Mouse (Mus musculus) adrenal gland, postnatal 25 days (tissue): ENCODE data around the gene Gpr158. TPM values are rescaled to one million over a fixed set of nuclear protein-coding genes. Genes with fewer than 3 reads are reported as not detected.
"Not testable (repeated sequence)": the region's sequence is repeated elsewhere in the genome, so short reads cannot be mapped to it uniquely, and the experiment has no call there.

Source experiments
- DNase-seq: peaks from one replicate; pipeline ENCODE4 v3.0.0; 2021; ENCODE audit warnings: mixed read lengths
- long read RNA-seq: library from polyadenylated mRNA; stranded (forward); transcript quantifications from one replicate; pipeline ENCODE4 v2.0.0, GENCODE M21; 2021
- total RNA-seq: library from RNA; stranded (reverse); gene quantifications from 2 replicates; pipeline ENCODE4 v1.2.3, GENCODE M21; 2021

The Gpr158 gene
- total RNA-seq = 0.71 and 1.1 TPM in 2 replicates
- long read RNA-seq = 0 reads

DNA sequence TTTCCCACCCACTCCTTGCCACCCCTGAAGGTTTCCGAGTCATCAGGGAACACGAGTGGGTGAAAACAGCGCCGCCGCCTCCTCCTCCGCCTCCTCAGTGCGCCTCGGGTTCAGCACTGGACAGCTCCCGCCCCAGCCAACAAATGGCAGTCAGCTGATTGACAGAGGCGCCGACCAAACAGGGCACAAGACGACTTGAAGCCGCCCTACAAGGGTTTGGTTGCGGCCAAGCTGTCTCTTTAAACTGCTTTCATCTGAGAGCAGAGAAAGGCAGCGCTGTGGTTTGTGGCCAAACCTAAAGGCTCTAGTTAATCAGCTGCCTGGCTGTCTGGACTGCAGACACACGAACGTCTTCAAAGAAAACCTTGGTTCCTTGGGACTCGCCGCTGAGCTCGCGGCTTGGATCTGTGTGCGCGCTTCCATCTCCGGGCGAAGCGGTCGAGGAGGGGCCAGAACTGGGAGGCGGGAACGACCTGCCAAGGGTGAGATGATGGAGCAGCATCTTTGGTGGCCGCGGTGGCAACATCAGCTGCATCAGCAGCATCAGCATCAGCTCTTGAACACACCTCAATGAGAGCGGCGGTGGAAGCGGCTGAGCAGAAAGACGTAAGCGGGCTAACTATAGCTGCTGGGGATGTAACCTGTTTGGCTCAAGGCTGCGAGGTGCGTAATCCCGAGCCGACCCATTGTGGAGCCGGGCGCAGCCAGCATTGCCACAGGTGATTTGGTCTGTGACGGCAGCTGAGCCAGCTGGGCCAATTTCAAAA, at the start of gene Gpr158:
TSS of gene Gpr158 (plus strand) at position 198 of the 767 bp plus-strand sequence.
- DNase-seq = peak; percentile 81

DNA sequence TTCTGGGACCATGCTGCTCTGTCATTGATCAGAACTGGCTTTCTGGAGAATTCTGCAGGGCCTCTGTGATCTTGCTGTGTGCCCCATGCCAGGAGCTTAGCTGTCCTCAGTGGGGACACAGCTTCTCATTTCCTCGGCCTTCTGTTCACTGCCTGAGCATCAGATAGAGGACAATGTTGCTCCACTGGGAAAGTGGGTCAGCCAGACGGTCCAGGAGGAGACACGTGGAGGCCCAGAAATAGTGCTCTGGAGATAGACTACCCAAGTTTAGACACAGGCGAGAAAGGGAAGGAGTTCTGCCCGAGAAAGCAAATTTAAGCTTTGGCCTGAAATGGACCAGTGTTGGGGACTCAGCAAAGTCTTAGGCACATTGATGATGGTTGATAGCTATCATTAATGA, 23.5 kb upstream of the Gpr158 start:
- DNase-seq = no peak

DNA sequence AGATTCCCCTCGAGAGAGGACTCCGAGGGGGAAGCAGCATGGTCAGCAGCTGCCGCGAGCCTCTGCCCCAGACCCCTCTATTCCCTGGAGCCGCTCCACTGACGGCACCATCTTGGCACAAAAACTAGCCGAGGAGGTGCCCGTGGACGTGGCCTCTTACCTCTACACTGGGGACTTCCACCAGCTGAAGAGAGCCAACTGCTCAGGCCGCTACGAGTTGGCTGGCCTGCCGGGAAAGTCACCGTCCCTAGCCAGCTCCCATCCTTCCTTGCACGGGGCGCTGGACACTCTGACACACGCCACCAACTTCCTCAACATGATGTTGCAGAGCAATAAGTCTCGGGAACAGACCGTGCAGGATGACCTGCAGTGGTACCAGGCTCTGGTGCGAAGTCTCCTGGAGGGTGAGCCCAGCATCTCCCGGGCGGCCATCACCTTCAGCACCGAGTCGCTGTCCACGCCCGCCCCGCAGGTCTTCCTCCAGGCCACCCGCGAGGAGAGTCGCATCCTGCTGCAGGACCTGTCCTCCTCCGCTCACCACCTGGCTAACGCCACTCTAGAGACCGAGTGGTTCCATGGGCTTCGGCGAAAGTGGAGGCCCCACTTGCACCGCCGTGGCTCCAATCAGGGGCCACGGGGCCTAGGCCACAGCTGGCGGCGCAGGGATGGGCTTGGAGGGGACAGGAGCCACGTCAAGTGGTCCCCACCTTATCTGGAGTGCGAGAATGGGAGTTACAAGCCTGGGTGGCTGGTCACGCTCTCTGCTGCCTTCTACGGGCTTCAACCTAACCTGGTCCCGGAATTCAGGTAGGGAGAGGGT, 1.2 kb downstream of the Gpr158 start:
- DNase-seq = peak; percentile 5

DNA sequence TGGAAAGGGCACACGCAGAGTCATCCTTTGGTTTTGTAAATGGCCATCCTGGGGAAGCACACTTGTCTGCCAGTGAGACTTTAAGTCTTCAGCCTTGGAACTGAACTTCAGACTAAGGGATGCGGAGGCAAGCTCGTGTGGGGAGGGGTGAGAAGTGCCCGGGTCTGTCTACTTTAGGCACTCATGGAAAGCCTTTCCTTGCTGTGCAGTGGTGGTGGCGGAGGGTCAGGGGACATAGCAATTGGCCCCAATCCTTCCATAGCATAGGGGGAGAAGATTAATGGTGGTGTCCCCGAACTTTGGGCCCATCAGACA, 1.8 kb downstream of the Gpr158 start:
- DNase-seq = no peak

DNA sequence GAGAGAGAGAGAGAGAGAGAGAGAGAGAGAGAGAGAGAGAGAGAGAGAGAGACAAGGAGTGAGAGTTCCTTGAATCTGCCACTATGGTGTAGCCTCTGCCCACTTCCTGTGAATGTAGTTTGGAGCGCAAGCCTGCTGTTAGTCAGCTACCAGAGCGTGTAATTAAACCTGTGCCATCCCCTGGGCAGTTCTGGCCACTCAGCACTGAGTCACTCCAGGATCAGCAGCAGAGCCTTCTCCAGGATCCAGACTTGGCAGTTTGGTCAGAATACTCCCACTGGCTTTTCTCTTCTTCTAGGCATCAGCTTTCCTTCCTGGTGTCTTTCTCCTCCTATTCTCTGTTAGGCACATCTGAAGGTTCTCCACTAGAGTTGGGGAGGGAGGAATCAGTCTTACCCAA, 2.2 kb downstream of the Gpr158 start:
- DNase-seq = no peak

DNA sequence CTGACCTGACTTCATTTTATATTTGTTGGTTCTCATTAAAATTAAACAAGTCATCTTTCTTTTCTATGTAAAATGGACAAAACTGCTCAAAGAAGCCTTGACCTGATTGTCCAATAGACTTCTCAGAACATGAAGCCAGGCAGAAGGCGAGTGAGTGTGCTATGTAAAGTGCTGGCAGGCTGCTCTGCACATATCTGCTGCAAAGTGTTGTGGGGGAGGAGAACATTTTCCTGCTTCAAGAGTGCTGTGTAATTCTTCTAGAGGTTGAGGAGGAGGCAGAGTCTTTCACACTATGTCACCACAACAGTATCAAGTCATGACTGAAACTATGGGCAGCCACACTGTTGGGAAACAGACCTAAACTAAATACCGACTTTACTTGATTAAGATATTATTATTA, 12.2 kb downstream of the Gpr158 start:
- DNase-seq = no peak

DNA sequence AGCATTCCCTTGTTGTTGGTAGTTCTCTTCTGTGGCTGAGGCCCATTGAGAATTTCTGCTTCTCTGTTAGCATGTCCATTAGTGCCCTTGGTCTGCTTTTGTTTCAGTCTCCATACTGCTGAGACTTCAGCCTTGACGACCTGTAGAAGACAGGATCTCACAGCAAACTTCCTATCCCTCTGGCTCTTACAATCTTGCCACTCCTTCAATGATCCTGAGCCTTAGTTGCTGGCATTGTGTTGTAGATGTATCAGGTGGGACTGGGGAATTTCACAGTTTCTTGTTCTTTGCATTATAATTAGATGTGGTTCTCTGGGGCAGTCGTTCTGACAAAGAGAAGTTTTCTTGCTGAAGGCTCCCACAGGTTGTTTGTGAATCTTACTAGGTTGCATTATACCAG, 25.4 kb downstream of the Gpr158 start:
- no peak for DNase-seq

DNA sequence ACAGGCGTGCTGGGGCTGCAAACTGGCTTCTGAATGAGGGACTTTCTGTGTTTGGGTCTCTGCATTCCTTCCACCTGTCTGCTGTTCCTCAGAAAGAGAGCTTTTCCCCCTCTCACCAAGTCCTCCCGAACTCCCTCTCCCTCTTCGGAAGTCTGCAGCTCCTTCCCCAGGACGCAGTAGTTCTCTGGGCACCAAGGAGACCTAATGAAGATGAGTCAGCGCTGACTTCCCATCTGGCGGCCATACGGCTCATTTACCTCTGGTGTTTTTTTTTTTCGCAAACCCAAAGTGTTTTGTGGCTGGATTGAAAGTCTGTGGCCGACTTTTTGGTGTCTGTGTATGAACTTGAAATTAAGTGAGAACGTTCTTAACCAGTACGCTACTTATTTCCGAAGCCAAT, 30.0 kb downstream of the Gpr158 start:
- no peak for DNase-seq

DNA sequence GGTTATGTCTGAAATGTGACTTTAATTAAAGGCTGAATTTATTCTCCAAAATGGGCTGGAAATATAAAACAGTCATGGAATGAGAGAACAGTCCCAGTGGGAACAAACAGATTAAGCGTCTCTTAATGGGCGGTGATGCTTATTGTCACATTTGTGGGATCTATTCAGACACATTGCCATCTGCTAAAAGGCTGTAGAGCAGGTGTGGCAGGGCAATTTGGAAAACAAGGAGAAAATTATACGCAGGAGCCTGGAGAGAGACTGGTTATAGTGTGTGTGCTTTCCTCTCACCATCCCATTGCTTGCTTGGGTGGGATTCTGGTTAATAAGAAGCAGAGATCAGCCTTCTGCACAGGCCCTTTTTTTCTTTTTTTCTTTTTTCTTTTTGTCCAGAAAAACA, 32.3 kb downstream of the Gpr158 start:
- no peak for DNase-seq

DNA sequence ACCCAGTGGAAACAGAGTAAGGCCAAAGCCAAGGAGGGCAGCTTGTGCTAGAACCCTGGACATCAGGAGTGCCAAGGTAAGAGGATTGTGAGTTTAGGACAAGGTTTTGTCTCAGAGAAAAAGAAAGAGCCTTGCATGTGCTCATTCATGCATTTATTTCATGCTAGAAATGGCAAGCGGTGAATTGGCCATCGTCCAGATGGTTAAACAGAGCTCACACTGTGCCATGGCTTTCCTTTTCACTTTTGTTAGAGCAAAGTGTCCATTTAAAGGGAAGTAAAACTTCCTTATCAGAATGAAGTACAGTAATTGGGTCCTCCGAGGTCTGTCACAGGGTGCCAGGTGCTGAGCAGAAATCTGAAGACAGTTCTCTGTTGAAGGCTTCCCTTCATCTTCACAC, 38.3 kb downstream of the Gpr158 start:
- DNase-seq = no peak

DNA sequence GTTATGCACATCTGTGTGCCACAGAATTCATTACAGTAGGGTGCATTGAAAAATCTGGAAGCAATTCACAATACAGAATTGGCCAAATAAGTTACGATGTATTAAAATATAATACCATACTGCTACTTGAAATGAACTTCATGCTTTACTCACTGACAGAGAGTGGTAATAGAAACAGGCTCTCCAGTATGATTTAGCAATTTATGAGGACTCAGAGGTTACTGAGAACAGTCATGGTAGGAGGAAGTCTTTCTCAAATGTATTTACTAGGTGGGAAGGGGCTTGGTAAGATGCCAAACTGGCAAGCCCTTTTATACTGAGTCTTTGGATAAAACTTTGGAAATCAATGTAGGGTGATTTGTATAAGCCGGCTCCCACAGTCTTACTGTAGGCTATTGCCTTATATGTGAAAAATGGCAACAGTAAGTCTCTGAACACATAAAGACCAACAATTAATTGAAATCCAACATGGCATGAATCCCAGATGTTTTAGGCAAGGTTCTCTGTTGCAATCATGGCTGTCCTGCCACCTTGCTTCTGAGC, 40.2 kb downstream of the Gpr158 start:
- DNase-seq = no peak

DNA sequence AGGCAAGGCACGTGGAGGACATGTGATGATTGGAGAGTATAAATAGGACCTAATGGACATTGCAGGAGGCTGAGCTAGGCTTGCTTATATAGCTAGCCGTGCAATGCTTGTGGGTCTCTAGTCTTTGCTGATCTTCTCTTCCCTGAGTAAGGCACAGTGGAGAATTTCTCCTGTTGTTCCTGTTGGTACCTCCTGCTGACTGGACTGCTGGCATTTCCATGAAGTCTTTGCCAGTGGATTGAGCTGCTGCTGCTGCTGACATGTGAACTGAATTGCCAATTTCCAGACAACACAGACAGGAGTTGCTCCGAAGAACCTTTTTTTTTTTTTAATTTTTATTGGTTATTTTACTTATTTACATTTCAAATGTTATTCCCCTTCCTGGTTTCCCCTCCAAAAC, 41.5 kb downstream of the Gpr158 start:
- DNase-seq = no peak

DNA sequence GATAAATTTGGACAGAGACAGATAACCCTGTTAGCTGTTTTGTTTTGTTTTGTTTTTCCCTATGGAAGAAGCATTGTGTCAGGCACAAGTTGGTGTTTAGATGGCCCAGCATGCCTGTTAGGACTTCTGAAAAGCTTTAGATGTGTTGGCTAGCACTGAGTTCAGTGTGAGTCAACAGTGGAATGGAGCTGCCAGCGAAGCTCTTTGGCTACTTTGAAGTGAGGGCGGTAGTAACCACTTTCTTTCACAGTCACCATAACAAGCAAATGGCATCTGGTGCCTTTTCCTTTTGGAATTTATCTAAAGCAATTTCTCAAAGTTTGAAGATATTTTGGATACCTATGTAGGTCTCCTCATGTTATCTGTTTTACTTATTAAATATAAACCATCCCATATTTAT, 62.9 kb downstream of the Gpr158 start:
- no peak for DNase-seq

DNA sequence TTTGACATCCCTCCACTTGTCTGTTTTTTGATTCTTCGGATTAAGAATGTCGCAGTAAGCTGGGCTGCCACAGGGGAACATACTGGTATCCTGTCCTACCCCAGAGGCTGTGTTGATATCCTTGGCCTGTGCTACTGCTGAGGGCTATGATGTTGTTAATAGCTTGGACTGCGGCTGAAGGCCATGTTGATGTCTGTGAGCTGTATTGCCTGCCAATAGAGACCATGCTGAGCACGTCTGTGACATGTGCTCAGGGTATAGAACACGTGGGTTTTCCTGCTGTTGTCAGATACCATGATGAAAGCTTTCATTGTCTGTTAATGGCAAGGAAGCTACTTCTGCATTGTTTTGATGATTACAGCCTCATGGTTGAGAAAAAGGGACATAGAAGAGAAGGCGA, 63.8 kb downstream of the Gpr158 start:
- no peak for DNase-seq

DNA sequence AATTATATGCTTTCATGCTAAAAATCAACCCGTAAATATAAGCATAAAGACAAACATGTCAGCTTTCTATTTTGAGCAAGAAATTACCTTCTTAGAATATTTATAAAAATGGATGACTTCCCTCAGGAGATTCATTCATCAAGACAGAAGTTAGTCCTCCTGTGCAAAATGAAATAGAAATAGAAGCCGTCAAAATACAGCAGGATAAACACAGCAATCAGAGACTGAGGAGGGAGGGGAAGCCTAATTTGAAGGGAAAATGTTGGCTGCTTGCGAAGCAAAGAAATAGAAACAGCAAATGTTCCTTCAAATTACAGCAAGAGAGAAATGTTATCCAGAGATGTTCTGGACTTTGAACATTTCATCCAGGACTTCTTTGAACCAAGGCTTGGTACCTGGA, 72.3 kb downstream of the Gpr158 start:
- DNase-seq = no peak

DNA sequence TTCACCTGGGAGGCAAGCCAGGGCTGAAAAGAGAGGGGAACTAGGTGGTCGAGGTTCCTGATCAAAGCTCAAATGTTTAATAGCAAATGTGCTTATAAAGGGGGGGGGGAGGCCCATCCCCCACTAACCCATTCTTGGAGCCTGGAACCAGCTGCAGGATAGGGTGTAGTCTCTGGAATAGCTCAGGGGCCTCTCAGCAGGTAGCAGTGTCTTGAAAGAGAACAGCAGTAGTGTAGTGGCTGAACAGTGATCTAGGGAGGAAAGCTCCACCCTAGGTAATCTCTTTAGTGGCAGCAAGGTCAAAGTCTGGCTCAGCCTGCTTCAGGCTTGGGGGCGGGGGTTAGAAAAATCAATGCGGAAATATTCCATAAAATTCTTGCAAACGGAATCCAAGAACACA, 93.3 kb downstream of the Gpr158 start:
- DNase-seq = not testable (repeated sequence)

DNA sequence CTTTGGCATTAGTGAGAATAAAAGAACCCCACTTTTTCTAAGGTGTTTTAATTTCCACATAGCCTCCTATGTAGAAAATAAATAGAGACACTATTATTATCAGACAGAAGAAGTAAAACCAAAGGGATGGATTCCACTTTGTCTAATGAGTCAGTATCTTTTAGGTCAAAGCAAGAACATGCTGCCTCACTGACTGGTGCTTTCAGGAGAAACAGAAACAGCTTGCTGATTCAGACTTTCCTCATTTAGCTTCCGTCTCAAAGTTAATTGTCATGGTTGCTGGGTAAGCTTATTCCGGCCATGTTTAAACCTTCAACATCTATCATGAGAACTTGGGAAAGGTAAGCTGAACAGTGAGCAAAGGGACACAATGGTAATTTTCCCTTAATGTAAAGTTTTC, 107.6 kb downstream of the Gpr158 start:
- no peak for DNase-seq

DNA sequence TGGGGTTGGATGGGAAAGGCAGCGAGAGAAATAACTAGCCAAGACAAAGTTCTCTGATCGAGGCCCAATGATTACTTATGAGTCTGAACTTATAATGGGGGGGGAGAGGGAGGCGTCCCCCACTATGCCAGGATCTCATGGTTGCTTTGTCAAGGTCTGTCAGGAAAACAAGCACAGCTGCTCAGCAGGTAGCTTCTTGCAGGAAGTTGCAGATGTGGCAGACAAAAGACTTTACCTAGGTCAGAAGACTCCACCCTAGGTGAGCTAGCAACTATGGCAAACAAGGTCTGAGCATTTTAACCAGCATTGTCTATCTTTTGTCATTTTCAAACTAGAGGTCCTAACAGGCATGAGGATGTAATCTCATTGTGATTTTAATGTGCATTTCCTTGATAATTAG, 129.5 kb downstream of the Gpr158 start:
- DNase-seq = no peak

DNA sequence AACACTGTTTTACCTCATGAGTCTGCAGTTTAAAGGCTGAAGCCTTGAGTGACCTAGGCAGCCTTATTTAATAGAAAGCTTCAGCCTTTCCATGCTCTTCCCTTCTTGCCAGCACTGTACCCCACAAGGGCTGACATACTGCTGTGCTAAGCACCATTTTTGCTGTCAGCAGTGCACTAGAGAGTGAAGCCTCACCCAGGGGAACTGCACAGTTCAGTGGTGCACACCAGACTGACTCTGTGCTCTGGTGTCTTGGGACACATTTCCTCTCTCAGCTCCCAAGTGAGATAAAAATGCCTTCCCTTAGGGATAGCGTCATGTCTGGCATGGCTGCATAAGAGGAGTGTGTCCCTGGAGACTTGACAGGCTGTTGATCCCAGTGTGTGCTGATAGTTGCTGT, 130.6 kb downstream of the Gpr158 start:
- DNase-seq = no peak

DNA sequence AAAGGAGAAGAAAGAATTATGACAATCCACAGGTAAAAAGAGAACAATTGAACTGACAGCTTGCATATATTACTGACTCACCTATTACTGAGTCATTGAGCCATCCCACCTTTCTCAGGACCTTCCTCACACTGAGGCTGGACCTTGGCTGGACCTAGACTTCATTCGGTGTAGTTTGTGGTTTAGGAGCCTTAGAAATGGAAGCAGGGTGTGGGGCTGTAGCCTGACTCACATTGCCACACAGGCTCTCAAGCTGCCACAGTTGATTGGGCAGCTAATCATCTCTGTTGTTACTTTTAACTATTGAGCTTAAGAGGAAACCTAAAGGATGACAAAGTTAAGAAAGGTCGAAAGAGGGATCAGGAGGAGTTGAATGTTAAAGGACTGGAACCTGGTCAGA, 132.1 kb downstream of the Gpr158 start:
- no peak for DNase-seq

DNA sequence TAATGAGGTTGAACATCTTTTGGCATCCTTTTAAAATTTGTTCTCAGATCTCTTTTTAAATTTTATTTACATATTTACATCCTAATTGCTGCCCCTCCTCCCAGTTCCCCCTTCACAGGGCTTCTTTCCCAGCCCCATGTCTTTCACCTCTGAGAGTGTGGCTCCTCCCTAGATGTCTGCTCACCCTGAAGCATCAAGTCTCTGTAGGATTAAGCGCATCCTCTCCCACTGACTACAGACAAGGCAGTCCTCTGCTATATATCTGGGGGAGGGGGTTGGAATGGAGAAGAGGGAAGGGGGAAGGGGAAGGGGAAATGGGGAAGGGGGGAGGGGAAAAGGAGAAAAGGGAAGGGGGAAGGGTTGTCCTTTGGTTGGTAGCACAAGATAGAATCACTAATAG, 140.1 kb downstream of the Gpr158 start:
- DNase-seq = no peak

DNA sequence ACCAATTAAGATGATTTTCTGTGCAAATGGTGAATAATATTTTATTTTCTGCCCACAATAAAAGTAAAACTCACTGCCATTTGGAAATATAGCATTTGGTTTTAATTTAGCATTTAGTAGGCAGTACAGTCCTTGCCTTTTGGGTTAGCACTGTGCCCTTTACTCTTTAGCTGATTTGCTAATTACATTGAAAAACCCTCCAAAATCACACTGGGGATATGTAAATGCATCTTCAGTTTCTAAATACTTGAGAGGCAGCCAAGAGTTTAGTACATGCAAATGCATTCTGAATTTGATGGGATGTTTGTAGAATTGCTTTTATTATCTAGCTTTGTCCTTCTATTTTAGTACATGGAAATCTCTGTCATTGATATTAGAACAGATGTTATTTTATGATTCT, 163.4 kb downstream of the Gpr158 start:
- DNase-seq = no peak

DNA sequence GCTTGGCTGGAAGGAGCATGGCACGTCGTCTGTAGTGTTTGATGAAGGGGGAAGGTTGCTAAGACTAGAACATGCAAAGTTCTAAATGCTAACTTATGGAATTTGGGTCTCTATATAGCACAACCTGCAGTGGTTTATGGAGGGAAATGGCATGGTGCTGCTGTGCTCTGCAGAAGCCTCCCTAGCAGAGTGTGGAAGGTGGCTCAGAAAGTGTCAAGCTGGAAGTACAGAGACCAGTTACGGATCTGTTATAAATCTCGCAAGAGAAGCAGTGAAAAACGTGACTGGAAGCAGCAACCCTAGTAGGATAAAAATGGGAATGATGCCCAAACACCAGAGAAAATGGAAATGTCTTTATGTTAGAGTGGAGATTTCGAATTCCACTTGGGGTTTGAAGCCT, 251.8 kb downstream of the Gpr158 start:
- no peak for DNase-seq

DNA sequence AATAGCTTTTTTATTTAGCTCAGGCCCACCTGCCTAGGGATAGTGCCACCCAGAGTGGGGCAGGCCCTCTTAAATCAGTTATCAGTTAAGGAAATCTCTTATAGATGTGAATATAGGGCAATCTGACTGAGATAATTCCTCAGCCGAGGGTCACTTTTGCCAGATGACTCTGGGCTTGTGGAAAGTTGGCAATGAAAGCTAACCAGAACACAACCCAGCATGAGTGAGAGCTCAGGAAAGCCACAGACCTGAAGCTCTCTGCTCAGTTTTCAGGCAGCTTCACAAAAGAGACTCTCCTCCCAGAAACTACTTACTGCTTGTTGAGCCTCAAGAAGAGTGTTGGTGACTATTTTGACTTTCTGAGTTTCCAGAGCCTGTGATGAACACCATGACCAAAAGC, 264.8 kb downstream of the Gpr158 start:
- DNase-seq = no peak
